Mouse (Mus musculus) C2C12 (cell line): ENCODE measurements around the gene Pla2g3. TPM values are rescaled to one million over a fixed set of nuclear protein-coding genes. Genes with fewer than 3 reads are reported as not detected.

ENCODE experiments used
- H3K27me3 ChIP-seq: one replicate; pipeline ENCODE4 v1.6.1; 2011; ENCODE audit not compliant: control insufficient read depth, insufficient read depth, insufficient read length
- H3K36me3 ChIP-seq: one replicate; pipeline ENCODE4 v1.6.1; 2011; ENCODE audit not compliant: control insufficient read depth, insufficient read depth
- H3K4me3 ChIP-seq: one replicate; pipeline ENCODE4 v1.5.1; 2011; ENCODE audit warnings: mild to moderate bottlenecking, control low read depth; ENCODE audit not compliant: poor library complexity, insufficient read depth, severe bottlenecking
- H3K79me2 ChIP-seq: one replicate; pipeline ENCODE4 v1.6.1; 2011; ENCODE audit not compliant: control insufficient read depth, insufficient read depth
- H3K79me3 ChIP-seq: one replicate; pipeline ENCODE4 v1.6.1; 2011; ENCODE audit warnings: low read depth, control low read depth
- H3ac ChIP-seq: one replicate; pipeline ENCODE3; 2011; ENCODE audit warnings: low read depth; ENCODE audit not compliant: control insufficient read depth, insufficient read length
- CEBPB ChIP-seq: IDR thresholded peaks from one replicate; pipeline ENCODE4 v1.6.1; 2011; ENCODE audit warnings: low read depth, mild to moderate bottlenecking, control low read depth, moderate library complexity
- CTCF ChIP-seq: IDR thresholded peaks from one replicate; pipeline ENCODE4 v1.5.1; 2011; ENCODE audit not compliant: control insufficient read depth, insufficient read depth, insufficient read length
- FOSL1 ChIP-seq: IDR thresholded peaks from one replicate; pipeline ENCODE4 v1.8.0; 2011; ENCODE audit warnings: mild to moderate bottlenecking, low read length; ENCODE audit not compliant: poor library complexity, insufficient read depth, severe bottlenecking
- MAX ChIP-seq: IDR thresholded peaks from one replicate; pipeline ENCODE4 v1.6.1; 2011; ENCODE audit warnings: mild to moderate bottlenecking, control low read depth
- MYOD1 ChIP-seq: IDR thresholded peaks from one replicate; pipeline ENCODE4 v1.6.1; 2011; ENCODE audit warnings: low read depth; ENCODE audit not compliant: control insufficient read depth, insufficient read length
- MYOG ChIP-seq: IDR thresholded peaks from one replicate; pipeline ENCODE4 v1.6.1; 2011; ENCODE audit not compliant: control insufficient read depth, insufficient read length; ENCODE audit errors: extremely low read depth
- USF1 ChIP-seq: IDR thresholded peaks from one replicate; pipeline ENCODE4 v1.6.1; 2011; ENCODE audit warnings: low read depth, mild to moderate bottlenecking, control low read depth, moderate library complexity
- polyA plus RNA-seq: library from polyadenylated mRNA; unstranded; fragments of >200 nt; fragmentation: generic; extraction: Trizol; gene quantifications from one replicate; pipeline ENCODE4 v1.2.1, GENCODE M21; 2012; ENCODE audit warnings: missing spikeins

Gene Pla2g3
- polyA plus RNA-seq, 1 experiment = 0.21 TPM

DNA sequence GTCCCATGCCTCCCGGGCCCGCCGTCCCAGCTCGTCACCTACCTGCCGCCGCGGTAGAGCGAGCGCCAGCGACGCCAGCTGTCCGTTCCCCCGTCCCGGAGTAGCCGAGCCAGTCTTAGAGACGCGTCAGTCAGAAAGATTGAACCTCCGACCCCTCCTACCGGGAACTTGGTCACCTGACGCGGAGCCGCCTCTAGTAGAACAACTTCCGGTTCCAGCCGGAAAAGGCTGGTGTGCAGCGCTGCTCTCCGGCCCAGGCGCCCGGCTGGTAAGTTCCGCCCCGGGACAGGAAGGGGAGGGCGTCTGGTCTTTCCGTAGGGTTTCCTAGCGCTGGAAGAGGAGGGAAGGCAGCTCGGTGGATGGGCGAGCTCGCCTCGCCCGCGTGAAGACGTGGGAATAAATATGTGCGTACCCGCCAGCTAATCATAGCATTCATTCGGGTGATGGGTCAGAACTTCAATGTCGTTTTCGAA, 35.9 kb upstream of the Pla2g3 start, which contains the start of gene Rnf185:
Gene Rnf185, minus strand, starts transcription at position 197 of the 473 bp plus-strand sequence.
- peak within 1 kb of the TSS; percentile 93 for H3K4me3 ChIP-seq
- no peak for TF ChIP-seq MYOG
- no peak for TF ChIP-seq FOSL1
- TF ChIP-seq CEBPB = no peak
- peak; percentile 95 for TF ChIP-seq USF1
- TF ChIP-seq MYOD1 = no peak
- TF ChIP-seq CTCF = no peak
- peak; percentile 81 for TF ChIP-seq MAX
- H3ac ChIP-seq = peak within 1 kb of the TSS; percentile 75
- H3K79me3 ChIP-seq = peaks cover 48% of the 10 kb centered on the region
- H3K79me2 ChIP-seq = peaks cover 66% of the 10 kb centered on the region
- H3K27me3 ChIP-seq = no peaks in the 10 kb centered on the region
- peaks cover 3% of the 10 kb centered on the region for H3K36me3 ChIP-seq

DNA sequence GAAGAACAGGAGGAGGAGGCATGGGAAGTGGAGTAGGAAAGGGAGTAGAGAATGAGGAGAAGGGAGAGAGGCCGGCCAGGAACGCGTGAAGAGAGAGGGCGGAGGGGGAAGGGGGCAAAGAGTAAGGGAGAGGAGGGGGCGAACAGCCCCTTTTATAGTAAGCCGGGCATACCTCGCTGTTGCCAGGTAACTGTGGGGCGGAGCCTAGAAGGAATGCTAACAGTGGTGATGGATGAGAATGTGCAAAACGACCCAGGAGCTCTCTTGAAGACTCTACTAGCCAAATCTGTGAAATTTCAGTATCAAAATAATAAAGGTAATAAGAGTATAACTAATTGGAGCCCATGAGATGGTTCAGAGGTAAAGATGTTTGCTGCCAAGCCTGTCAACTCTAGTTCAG, 35.3 kb upstream of the Pla2g3 start:
- Histone ChIP-seq H3K79me3 (peaks cover 44% of the 10 kb centered on the region), H3K4me3 (peak overlapping the region; percentile 93), H3ac (peak overlapping the region; percentile 64), H3K27me3 (no peaks in the 10 kb centered on the region), H3K36me3 (peaks cover 3% of the 10 kb centered on the region), H3K79me2 (peaks cover 60% of the 10 kb centered on the region)
- TF ChIP-seq USF1 (no peak), CEBPB (no peak), MAX (no peak), MYOD1 (no peak), CTCF (no peak), FOSL1 (no peak), MYOG (no peak)

DNA sequence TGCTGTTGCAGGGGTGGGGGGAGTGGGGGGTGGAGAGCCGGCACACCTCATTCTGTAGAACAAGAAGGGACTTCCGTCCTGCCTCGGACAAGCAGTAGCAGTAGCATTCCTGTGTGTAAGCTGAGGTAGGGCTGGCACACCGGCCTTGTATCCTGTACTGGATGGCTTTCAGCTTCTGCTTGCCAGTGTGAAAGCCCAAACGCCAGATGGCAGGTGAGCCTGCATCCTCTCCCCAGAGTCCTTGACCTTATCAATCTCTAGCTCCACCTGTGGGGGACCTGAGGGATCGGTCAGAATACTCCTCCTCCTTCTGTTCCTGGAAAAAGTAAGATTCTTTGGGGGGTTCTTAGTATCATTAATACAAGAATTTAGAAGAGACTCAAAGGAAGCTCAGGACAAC, 34.6 kb upstream of the Pla2g3 start:
- H3K79me2 ChIP-seq = peaks cover 53% of the 10 kb centered on the region
- TF ChIP-seq MYOD1 (no peak), USF1 (no peak), MYOG (no peak), FOSL1 (no peak), CTCF (no peak), CEBPB (no peak), MAX (no peak)
- H3K79me3 ChIP-seq = peaks cover 38% of the 10 kb centered on the region
- no peaks in the 10 kb centered on the region for H3K36me3 ChIP-seq
- H3ac ChIP-seq = no peak overlapping the region
- H3K27me3 ChIP-seq = no peaks in the 10 kb centered on the region
- peak overlapping the region; percentile 93 for H3K4me3 ChIP-seq

DNA sequence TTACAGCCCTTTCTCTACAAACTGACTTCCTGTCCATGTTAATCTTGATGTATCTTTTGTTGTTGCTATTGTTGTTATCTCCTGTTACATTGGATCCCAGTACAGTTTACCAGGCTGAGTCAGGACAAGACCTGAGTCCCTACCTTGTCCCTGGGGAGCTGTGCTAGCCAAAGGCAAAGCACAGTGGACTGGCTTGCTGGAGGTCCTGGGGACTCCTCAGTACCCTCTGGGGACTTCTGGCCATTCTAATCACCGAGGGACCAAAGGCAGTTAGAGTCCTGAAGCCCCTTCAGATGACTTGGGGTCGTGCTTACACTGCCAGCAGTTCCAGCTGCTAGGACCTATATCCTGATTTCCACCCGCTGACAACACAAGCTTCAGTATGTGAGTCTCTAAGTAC, 33.6 kb upstream of the Pla2g3 start:
- TF ChIP-seq FOSL1 (no peak), MYOD1 (no peak), CEBPB (no peak), CTCF (no peak), USF1 (no peak), MYOG (no peak), MAX (no peak)
- Histone ChIP-seq H3ac (no peak overlapping the region), H3K27me3 (no peaks in the 10 kb centered on the region), H3K79me2 (peaks cover 43% of the 10 kb centered on the region), H3K36me3 (no peaks in the 10 kb centered on the region), H3K4me3 (no peak overlapping the region), H3K79me3 (peaks cover 29% of the 10 kb centered on the region)

DNA sequence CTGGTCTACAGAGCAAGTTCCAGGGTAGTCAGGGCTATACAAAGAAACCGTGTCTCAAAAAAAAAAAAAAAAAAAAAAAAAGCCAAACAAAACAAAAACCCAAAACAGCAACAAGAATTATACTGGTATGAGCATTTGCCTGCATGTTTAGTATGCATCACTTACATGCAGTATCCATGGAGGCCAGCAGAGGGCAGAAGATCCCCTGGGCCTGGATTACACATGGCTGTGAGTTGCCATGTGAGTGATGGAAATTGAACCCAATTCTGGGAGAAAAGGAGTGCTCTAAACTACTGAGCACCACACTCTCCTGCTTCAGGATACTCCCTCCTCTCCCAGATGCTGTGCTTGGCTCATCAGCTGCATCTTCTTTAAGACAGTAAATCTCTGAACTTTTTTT, 31.7 kb upstream of the Pla2g3 start:
- H3K4me3 ChIP-seq = no peak overlapping the region
- no peak overlapping the region for H3ac ChIP-seq
- H3K79me2 ChIP-seq = peaks cover 25% of the 10 kb centered on the region
- no peaks in the 10 kb centered on the region for H3K36me3 ChIP-seq
- no peaks in the 10 kb centered on the region for H3K27me3 ChIP-seq
- peaks cover 14% of the 10 kb centered on the region for H3K79me3 ChIP-seq
- no peak for TF ChIP-seq MAX
- TF ChIP-seq CTCF = peak; percentile 53

DNA sequence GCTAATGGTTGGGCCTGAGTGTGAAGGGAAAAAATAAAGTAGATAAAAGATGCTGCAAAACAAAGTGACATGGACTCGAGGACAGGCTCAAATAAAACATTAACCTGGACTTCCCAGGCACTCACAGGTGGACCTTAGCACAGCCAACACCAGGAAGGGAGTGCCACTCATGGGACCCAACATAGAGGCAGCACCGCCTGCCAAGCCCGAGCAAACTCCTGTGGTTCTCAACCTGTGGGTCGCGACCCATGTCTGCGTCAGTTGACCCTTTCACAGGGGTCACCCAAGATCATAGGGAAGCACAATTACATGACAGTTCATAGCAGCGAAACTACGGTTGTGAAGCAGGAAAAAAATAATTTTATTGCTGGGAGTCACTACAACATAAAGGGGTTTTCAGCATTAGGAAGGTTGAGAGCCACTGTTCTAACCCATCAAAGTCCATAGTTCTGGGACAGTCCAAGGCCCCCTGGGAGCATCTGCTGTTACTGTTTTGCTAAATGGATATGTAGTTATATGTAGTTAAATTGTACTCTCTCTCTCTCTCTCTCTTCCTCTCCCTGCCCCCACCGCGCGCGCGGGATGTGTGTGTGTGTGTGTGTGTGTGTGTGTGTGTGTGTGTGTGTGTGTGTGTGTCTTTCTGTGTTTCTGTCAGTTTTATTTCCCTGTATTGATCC, 29.5 kb upstream of the Pla2g3 start:
- no peak overlapping the region for H3K4me3 ChIP-seq

More for the DNA sequence above, 29.5 kb upstream of the Pla2g3 start:
- no peaks in the 10 kb centered on the region for H3K36me3 ChIP-seq
- no peak for TF ChIP-seq MYOG
- TF ChIP-seq CEBPB = no peak
- TF ChIP-seq USF1 = no peak
- TF ChIP-seq MAX = no peak
- TF ChIP-seq CTCF = no peak
- TF ChIP-seq FOSL1 = no peak
- TF ChIP-seq MYOD1 = no peak
- H3ac ChIP-seq = no peak overlapping the region
- peaks cover under 1% of the 10 kb centered on the region for H3K79me3 ChIP-seq
- no peaks in the 10 kb centered on the region for H3K27me3 ChIP-seq
- H3K79me2 ChIP-seq = peaks cover 6% of the 10 kb centered on the region
